Mouse (Mus musculus) midbrain, embryonic 10.5 days (tissue): Measurements from ENCODE around the gene Olfr986. TPM values are rescaled to one million over a fixed set of nuclear protein-coding genes. Genes with fewer than 3 reads are reported as not detected.
A peak's percentile ranks its signal among the peaks of the same experiment; 100 is the strongest.

ENCODE experiments used
- DNase-seq: peaks from one replicate; pipeline ENCODE4 v3.0.0-alpha.2; 2017; ENCODE audit warnings: low spot score
- H3K27ac ChIP-seq: fragments of 300-500 bp; sonication (generic); replicated peaks from 2 replicates; pipeline ENCODE4 v1.5.1; 2016; ENCODE audit warnings: mild to moderate bottlenecking
- H3K27me3 ChIP-seq: fragments of 300-500 bp; sonication (generic); 2 replicates; pipeline ENCODE4 v1.6.1; 2016; ENCODE audit warnings: low read depth, mild to moderate bottlenecking; ENCODE audit not compliant: poor library complexity, severe bottlenecking
- H3K36me3 ChIP-seq: fragments of 300-500 bp; sonication (generic); 2 replicates; pipeline ENCODE4 v1.6.1; 2016; ENCODE audit warnings: mild to moderate bottlenecking, moderate library complexity
- H3K4me1 ChIP-seq: fragments of 300-500 bp; sonication (generic); 2 replicates; pipeline ENCODE4 v1.6.1; 2016
- H3K4me3 ChIP-seq: fragments of 300-500 bp; sonication (generic); 2 replicates; pipeline ENCODE4 v1.5.1; 2016; ENCODE audit warnings: mild to moderate bottlenecking, moderate library complexity
- H3K9me3 ChIP-seq: fragments of 300-500 bp; sonication (generic); replicated peaks from 2 replicates; pipeline ENCODE4 v1.6.1; 2016; ENCODE audit warnings: mild to moderate bottlenecking
- WGBS: fragments of 180-500 bp; shearing (Covaris S2); methylation state at CpG from one replicate; pipeline ENCODE4 v1.1.7; 2016; 5-methylcytosine and 5-hydroxymethylcytosine counted together
- polyA plus RNA-seq: library from polyadenylated mRNA; unstranded; fragments of >200 nt; fragmentation: Nextera tagmentation; extraction: Ambion mirVana; gene quantifications from 2 replicates; pipeline ENCODE4 v1.2.1, GENCODE M21; 2016

Gene Olfr986
- polyA plus RNA-seq, 1 experiment from 2014 or later = not detected

GRCm38 (mm10) chr9:40210744-40211143 lies 30.0 kb downstream of the Olfr986 start:
- 97% methylated on average over 2 of the region's 2 CpGs for WGBS
- Histone ChIP-seq H3K4me3 (no peak overlapping the region), H3K27ac (no peak overlapping the region), H3K36me3 (peaks cover 71% of the 10 kb centered on the region), H3K27me3 (no peaks in the 10 kb centered on the region), H3K4me1 (no peaks in the 10 kb centered on the region), H3K9me3 (no peaks in the 10 kb centered on the region)
- no peak for DNase-seq

DNA sequence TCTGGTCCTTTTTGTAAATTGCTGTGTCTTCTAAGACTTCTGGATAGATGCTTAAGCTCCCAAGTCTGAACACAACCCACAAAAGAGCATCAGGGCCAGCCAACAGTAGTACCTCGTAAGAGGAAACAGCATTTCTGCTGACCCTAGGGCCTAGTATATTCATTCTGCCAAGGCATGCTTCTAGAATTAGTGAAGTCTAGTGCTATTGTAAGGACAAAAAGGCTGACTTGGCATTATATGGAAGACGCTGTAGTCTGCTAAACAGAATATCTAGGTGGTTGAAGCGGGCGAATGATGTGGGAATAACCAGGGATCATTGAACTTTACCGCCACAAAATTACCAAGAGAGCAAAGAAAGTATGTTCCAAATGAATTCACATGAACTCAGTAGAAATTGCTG lies 33.3 kb downstream of the Olfr986 start:
- no peak for DNase-seq
- peaks cover 49% of the 10 kb centered on the region for H3K36me3 ChIP-seq
- H3K4me3 ChIP-seq = no peak overlapping the region
- no peaks in the 10 kb centered on the region for H3K9me3 ChIP-seq
- WGBS = 95% methylated on average over 5 of the region's 5 CpGs
- H3K27ac ChIP-seq = no peak overlapping the region
- no peaks in the 10 kb centered on the region for H3K27me3 ChIP-seq
- no peaks in the 10 kb centered on the region for H3K4me1 ChIP-seq

- Histone ChIP-seq H3K4me1 (no peaks in the 10 kb centered on the region), H3K4me3 (no peak overlapping the region), H3K36me3 (peaks cover 23% of the 10 kb centered on the region), H3K27me3 (no peaks in the 10 kb centered on the region), H3K9me3 (no peaks in the 10 kb centered on the region), H3K27ac (no peak overlapping the region)
- DNase-seq = no peak
- 85% methylated on average over 4 of the region's 4 CpGs for WGBS
Measured at GRCm38 (mm10) chr9:40216651-40217050, 35.9 kb downstream of the Olfr986 start.

GRCm38 (mm10) chr9:40224289-40224688 lies 43.6 kb downstream of the Olfr986 start:
- Histone ChIP-seq H3K27ac (no peak overlapping the region), H3K36me3 (no peaks in the 10 kb centered on the region), H3K4me1 (peaks cover 5% of the 10 kb centered on the region), H3K27me3 (no peaks in the 10 kb centered on the region), H3K9me3 (no peaks in the 10 kb centered on the region), H3K4me3 (no peak overlapping the region)
- DNase-seq = no peak
- 71% methylated on average over 4 of the region's 4 CpGs for WGBS

DNA sequence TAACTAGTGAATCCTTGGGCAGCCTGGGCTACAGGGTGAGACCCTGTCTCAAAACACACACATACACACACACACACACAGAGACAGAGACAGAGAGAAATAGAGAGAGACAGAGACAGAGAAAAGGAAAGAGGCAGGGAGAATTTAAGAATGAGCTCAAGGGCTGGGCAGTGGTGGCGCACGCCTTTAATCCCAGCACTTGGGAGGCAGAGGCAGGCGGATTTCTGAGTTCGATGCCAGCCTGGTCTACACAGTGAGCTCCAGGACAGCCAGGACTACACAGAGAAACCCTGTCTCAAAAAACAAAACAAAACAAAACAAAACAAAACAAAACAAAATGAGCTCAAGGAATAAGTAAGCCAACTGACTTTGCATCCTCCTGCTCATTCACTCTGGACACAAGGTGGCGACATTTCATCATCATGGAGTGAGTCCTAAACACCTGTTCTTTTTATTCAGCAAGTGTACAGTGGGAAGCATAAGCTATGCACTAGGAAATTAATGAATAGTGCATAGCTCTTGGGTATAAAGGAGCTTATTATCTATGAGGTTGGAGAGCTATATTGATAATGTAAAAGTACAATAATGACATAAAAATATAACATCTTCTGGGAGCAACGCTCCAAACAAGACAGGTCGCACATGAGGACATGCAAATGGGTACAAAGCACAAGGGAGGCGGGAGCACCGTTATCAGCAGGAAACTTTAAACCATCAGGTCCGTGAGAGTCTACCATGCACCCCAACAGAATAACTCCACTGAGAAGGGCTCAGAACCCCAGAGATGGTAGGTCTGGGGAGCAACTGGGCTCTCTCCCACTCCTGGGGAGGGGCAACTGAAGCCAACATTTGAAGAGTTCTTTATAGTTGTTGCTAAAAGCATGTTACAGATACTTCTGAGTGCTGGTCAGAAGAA lies 47.4 kb downstream of the Olfr986 start:
- no peak overlapping the region for H3K4me3 ChIP-seq
- 73% methylated on average over 10 of the region's 10 CpGs for WGBS

DNA sequence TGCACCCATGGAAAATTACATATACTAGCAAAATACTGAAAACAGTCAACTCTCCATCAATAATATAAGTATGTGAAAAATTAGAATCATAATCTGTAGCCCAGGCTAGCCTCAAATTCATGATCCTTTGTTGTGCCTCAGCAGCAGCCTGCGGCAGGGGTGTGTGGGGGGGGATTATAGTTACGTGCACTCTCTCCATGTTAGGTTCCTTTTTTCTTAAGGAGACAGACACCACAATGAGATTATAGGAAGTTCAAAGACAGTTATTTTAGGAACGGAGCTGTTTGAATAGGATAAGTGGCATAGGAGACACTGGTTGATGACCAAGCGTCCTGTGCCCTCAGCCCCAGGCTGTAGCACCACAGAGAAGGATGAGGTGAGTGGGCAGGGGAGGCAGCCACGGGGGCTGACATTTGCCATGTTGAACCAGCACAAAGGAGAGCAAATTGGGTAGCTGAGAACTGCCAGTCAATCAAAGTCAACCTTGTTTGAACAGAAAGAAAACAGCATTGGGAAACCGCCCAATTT lies 48.1 kb downstream of the Olfr986 start:
- DNase-seq = no peak
- WGBS = 58% methylated on average over 6 of the region's 6 CpGs
- no peak overlapping the region for H3K27ac ChIP-seq
- H3K4me3 ChIP-seq = no peak overlapping the region
- peaks cover 8% of the 10 kb centered on the region for H3K4me1 ChIP-seq
- H3K36me3 ChIP-seq = no peaks in the 10 kb centered on the region
- H3K9me3 ChIP-seq = peaks cover 3% of the 10 kb centered on the region; the same call in 1 of the 2 replicates
- 0 out of 2 replicates have a peak, but pooled peaks cover 4% of the 10 kb centered on the region for H3K27me3 ChIP-seq

More for the DNA sequence above, 47.4 kb downstream of the Olfr986 start:
- H3K27ac ChIP-seq = no peak overlapping the region
- no peaks in the 10 kb centered on the region for H3K36me3 ChIP-seq
- H3K27me3 ChIP-seq = 0 out of 2 replicates have a peak, but pooled peaks cover 4% of the 10 kb centered on the region
- H3K9me3 ChIP-seq = peaks cover 3% of the 10 kb centered on the region; the same call in 1 of the 2 replicates
- peak; percentile 50 for DNase-seq
- peaks cover 8% of the 10 kb centered on the region for H3K4me1 ChIP-seq

DNA sequence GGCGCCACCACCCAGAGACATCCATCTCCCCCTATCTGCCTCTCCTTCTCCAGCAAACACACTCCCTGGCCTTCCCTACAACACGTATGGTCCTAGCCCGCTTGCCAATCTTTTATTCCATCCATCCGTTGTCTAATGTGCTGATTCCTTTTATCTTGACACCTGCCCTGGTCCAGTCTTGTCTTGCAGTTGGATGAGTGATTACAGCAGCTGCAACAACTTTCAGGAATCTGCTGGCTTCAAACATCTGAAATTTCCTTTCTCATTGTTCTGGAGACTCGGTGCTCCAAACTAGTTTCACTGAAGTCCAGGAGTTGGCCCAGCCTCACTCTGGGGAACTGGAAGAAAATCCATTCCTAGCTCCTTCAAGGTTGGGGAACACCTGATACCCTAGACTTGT lies 48.8 kb downstream of the Olfr986 start:
- H3K27ac ChIP-seq = no peak overlapping the region
- no peak overlapping the region for H3K4me3 ChIP-seq
- peaks cover 10% of the 10 kb centered on the region for H3K4me1 ChIP-seq
- no peaks in the 10 kb centered on the region for H3K36me3 ChIP-seq
- H3K27me3 ChIP-seq = 0 out of 2 replicates have a peak, but pooled peaks cover 4% of the 10 kb centered on the region
- peaks cover 3% of the 10 kb centered on the region; the same call in 1 of the 2 replicates for H3K9me3 ChIP-seq
- WGBS = 77% methylated on average over 5 of the region's 5 CpGs
- no peak for DNase-seq

GRCm38 (mm10) chr9:40231019-40231418 lies 50.3 kb downstream of the Olfr986 start:
- no peak overlapping the region for H3K4me3 ChIP-seq
- 0 out of 2 replicates have a peak, but pooled peaks cover 4% of the 10 kb centered on the region for H3K27me3 ChIP-seq
- no peak overlapping the region for H3K27ac ChIP-seq
- H3K4me1 ChIP-seq = peaks cover 18% of the 10 kb centered on the region
- 92% methylated on average over 3 of the region's 3 CpGs for WGBS
- peaks cover 3% of the 10 kb centered on the region; the same call in 1 of the 2 replicates for H3K9me3 ChIP-seq
- no peaks in the 10 kb centered on the region for H3K36me3 ChIP-seq
- DNase-seq = no peak

GRCm38 (mm10) chr9:40234233-40235072 lies 53.7 kb downstream of the Olfr986 start:
- Histone ChIP-seq H3K4me3 (no peak overlapping the region), H3K27ac (no peak overlapping the region), H3K9me3 (peaks cover 3% of the 10 kb centered on the region; the same call in 1 of the 2 replicates), H3K4me1 (peaks cover 11% of the 10 kb centered on the region), H3K36me3 (no peaks in the 10 kb centered on the region), H3K27me3 (0 out of 2 replicates have a peak, but pooled peaks cover 4% of the 10 kb centered on the region)
- 69% methylated on average over 10 of the region's 10 CpGs for WGBS
- no peak for DNase-seq

DNA sequence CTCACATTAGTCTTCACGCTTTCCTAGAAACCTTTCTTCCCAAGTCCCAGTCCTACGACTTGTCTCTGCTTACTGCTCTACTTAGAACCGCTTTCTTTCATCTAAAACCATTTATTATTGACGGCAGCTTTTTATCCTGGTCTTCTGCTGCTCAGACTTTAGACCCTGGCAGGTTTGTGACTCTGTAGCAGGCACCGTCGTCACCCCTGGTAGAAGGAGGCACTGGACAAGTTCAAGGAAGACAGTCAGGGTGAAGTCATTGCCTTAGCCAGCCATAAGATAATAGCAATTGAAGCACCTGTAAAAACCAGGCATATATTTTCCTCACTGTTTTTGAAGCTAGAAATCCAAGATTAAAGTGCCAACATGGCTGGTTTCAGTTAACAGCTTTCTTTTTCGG lies 54.5 kb downstream of the Olfr986 start:
- H3K4me3 ChIP-seq = no peak overlapping the region
- no peak for DNase-seq
- H3K27me3 ChIP-seq = peaks cover 9% of the 10 kb centered on the region
- H3K27ac ChIP-seq = no peak overlapping the region
- peaks cover 17% of the 10 kb centered on the region for H3K4me1 ChIP-seq
- H3K9me3 ChIP-seq = peaks cover 3% of the 10 kb centered on the region; the same call in 1 of the 2 replicates
- 92% methylated on average over 7 of the region's 7 CpGs for WGBS
- H3K36me3 ChIP-seq = no peaks in the 10 kb centered on the region
